Mouse (Mus musculus): ENCODE measurements around the gene Rnf135.
A peak's percentile ranks its signal among the peaks of the same experiment; 100 is the strongest.
"Not testable (repeated sequence)": the region's sequence is repeated elsewhere in the genome, so short reads cannot be mapped to it uniquely, and the experiment has no call there.

Gene Rnf135

DNA sequence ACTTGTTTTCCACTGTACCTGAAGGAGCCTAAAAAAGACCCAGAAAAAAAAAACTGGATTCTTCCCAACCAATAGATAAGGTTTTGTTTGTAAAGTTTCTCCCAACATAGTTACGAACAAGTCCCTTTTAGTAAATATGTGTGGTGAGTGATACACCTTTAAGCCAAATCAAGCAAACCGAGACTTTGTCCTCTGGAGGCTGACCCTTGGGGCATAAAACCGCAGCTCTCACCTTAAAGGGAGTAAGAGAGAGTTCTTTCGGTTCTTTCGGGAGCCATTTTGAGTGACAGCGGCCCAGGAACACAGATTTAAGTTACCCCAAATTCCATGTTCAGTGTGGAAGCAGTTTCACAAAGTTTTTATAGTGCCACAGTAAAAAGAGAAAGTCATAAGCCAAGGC, 18.6 kb downstream of the Rnf135 start:
- no peak for DNase-seq (ENCODE audit: low read depth, low spot score)

- no peak for DNase-seq (ENCODE audit: low read depth, low spot score)
These were observed 20.4 kb downstream of the Rnf135 start for GRCm38 (mm10) chr11:80204037-80204436.

- DNase-seq (ENCODE audit: low read depth, low spot score): no peak
These were observed 21.3 kb downstream of the Rnf135 start for GRCm38 (mm10) chr11:80204941-80205340.

DNA sequence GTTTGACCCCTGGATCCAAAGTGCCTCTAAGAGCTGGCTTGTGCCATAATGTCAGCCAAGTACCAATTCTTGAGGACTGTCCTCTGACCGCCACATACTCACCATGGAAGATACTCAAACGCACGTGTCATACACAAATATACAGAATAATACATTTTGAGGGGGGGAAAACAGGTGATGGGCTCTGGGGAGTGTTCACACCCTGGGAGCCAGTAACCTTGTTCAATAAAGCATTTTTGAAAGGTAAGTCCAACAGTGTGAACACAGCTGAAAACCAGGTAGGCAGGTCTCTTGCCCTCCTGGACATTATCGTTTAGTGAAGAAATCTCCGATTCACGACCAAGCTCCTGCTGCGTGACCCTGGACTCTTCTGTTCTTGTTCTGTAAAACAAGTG, 24.8 kb downstream of the Rnf135 start:
- DNase-seq (ENCODE audit: low read depth, low spot score): no peak

GRCm38 (mm10) chr11:80208860-80209800, 25.5 kb downstream of the Rnf135 start, which contains the start of gene Rhot1:
Gene Rhot1 (plus strand): TSS chr11:80209019.
- DNase-seq (ENCODE audit: low read depth, low spot score): peak; percentile 94

DNA sequence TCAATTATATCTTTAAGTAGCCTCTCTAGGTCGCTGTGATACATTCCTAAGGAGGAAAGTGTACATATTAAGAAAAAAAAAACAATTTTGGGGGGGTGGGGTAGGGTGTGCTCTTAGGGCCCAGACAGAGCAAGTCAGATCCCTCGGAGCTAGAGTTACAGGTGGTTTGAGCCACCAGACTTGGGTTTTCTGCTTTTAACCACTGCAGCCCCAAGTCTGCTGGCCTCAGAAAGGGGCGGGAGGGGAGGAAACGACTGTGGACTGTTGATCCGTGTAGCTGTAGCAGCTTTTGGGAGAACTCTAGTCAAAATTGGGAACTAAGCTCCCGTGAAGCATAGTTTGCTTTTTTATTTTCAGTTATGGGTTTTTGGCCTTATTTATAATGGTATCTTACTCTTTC, 26.7 kb downstream of the Rnf135 start:
- no peak for DNase-seq (ENCODE audit: low read depth, low spot score)

DNA sequence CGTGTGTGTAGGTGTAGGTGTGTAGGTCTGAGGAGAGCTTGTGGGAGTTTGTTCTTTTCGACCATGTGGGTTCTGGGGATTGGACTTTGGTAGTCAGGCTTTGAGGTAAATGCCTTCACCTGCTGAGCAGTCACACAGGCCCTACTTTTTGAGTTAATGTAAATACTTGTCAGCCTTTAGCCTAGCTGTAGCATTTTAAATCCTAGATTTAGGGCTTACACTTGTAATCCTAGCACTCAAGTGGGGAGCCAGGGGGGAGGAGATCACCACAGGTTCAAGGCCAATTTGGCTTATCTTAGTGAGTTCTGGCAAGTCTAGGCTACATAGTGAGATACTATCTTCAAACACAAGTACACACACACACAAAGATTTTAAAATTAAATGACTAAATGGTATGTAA, 28.6 kb downstream of the Rnf135 start:
- DNase-seq (ENCODE audit: low read depth, low spot score): no peak

- no peak for DNase-seq (ENCODE audit: low read depth, low spot score)
These were observed 31.6 kb downstream of the Rnf135 start for GRCm38 (mm10) chr11:80215291-80215690.

DNA sequence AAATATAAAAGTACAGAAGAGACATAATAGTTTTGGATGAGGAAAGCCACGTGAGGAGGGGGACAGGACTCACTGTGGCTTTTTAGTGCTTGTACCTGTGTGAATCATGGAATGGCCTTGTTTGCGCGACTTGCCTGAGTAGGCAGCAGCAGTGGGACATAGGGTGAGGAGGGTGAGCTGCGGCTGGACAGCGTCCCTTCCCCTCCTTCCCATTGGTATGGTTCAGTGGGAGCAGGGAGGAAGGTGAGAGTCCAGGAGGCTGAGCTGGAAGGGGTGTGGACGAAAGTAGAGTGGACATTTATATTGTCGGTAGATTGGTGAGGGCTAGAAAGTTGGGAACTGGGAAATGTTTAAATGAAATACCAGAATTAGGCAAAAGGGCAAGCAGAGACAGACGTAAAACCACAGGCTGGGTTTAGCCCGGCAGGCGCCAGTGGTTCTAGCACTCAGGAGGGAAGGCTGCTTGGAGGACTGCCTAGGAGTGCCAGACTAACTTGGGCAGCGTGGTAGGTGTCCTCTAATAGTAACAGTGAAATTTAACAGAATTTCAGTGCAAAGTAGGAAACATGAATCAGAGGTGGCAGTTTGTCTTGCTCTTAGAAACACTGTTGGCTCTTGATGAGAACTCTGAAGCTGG, 35.1 kb downstream of the Rnf135 start:
- DNase-seq (ENCODE audit: low read depth, low spot score): no peak

- not testable (repeated sequence) for DNase-seq (ENCODE audit: low read depth, low spot score)
These were observed 46.4 kb downstream of the Rnf135 start for GRCm38 (mm10) chr11:80230066-80230465.

GRCm38 (mm10) chr11:80237278-80237677, 53.6 kb downstream of the Rnf135 start:
- no peak for DNase-seq (ENCODE audit: low read depth, low spot score)

GRCm38 (mm10) chr11:80238306-80238705, 54.7 kb downstream of the Rnf135 start:
- no peak for DNase-seq (ENCODE audit: low read depth, low spot score)

DNA sequence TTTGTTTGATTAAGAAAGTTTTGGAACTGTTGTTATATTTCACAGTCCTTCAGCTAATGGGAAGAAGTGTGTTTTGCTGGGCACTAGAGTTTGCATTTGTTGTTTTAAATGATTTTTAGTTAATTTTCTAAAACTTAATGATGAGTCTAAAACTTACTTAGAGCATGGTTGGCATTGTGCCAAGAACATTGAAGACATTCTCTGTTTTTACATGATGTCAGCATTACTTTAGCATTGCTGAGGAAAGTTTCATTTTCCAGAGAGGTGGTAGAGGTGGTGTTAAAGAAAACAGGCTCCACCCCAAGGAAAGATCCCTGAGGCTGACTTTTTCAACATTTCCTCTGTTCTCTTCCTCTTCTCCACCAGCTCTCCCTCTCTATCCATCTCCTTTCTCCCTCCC, 63.4 kb downstream of the Rnf135 start:
- DNase-seq (ENCODE audit: low read depth, low spot score): peak; percentile 9

- DNase-seq (ENCODE audit: low read depth, low spot score): no peak
These were observed 64.9 kb downstream of the Rnf135 start for GRCm38 (mm10) chr11:80248531-80248930.

Data from 3T3-L1 (cell line).